Mouse (Mus musculus): ENCODE results near the gene Endov.
A peak's percentile ranks its signal among the peaks of the same experiment; 100 is the strongest.

Endov gene

GRCm38 (mm10) chr11:119516677-119517361, 25.7 kb downstream of the Endov start:
- peak; percentile 68 to 77 for DNase-seq

GRCm38 (mm10) chr11:119519387-119519786, 28.2 kb downstream of the Endov start:
- DNase-seq: no peak

GRCm38 (mm10) chr11:119520005-119520712, 29.0 kb downstream of the Endov start:
- no peak for DNase-seq

GRCm38 (mm10) chr11:119520713-119521063, 29.5 kb downstream of the Endov start:
- no peak for DNase-seq

GRCm38 (mm10) chr11:119521920-119522710, 31.0 kb downstream of the Endov start:
- peak; percentile 79 to 85 for DNase-seq

- DNase-seq: peak; percentile 99
These were observed 31.6 kb downstream of the Endov start for GRCm38 (mm10) chr11:119522779-119523178.

- no peak for DNase-seq
These were observed 32.2 kb downstream of the Endov start for GRCm38 (mm10) chr11:119523392-119523791.

- DNase-seq: peak; percentile 83 to 86
These were observed 33.4 kb downstream of the Endov start for GRCm38 (mm10) chr11:119524545-119524949.

GRCm38 (mm10) chr11:119526068-119526966, 35.2 kb downstream of the Endov start:
- no peak for DNase-seq

GRCm38 (mm10) chr11:119528930-119529329, 37.8 kb downstream of the Endov start:
- no peak for DNase-seq

GRCm38 (mm10) chr11:119532460-119532859, 41.3 kb downstream of the Endov start:
- DNase-seq: peak; percentile 90 to 93

- no peak for DNase-seq
These were observed 42.6 kb downstream of the Endov start for GRCm38 (mm10) chr11:119533745-119534144.

GRCm38 (mm10) chr11:119539944-119540343, 48.8 kb downstream of the Endov start:
- DNase-seq: peak; percentile 77 to 78

- DNase-seq: no peak
These were observed 49.4 kb downstream of the Endov start for GRCm38 (mm10) chr11:119540560-119540959.

- DNase-seq: no peak
These were observed 49.9 kb downstream of the Endov start for GRCm38 (mm10) chr11:119541082-119541481.

GRCm38 (mm10) chr11:119542371-119542770, 51.2 kb downstream of the Endov start:
- peak; percentile 69 to 75 for DNase-seq

GRCm38 (mm10) chr11:119542886-119543285, 51.7 kb downstream of the Endov start:
- peak; percentile 59 to 77 for DNase-seq

GRCm38 (mm10) chr11:119543816-119544517, 52.8 kb downstream of the Endov start:
- DNase-seq: no peak

- peak; percentile 69 to 80 for DNase-seq
These were observed 53.5 kb downstream of the Endov start for GRCm38 (mm10) chr11:119544518-119545105.

GRCm38 (mm10) chr11:119545281-119545680, 54.1 kb downstream of the Endov start:
- DNase-seq: no peak
